Mouse (Mus musculus): ENCODE data around the gene Gm10338.
"Not testable (repeated sequence)": the region's sequence is repeated elsewhere in the genome, so short reads cannot be mapped to it uniquely, and the experiment has no call there.

Gene Gm10338

DNA sequence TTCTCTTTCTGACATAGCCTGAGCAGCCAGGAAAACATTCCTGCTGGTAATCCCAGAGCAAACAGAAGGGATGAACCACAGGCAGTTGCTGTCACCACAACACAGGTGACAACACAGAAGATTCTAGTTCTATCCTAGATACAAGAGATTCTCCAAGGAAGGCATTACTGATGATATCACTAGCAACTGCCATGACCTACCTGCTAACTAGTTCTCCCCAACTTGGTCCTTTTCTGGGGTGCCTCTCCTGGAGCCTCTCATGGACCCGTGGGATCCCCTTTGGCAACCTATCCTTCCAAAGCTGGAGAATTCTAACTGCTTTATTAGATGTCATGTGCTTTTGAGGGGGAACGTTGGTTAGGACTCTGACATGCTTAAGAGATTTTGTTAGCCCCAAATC lies at the start of gene Gm10338:
Gene Gm10338, minus strand, starts transcription at position 101 of the 400 bp plus-strand sequence.
- not testable (repeated sequence) for DNase-seq (ENCODE audit: low spot score)

DNA sequence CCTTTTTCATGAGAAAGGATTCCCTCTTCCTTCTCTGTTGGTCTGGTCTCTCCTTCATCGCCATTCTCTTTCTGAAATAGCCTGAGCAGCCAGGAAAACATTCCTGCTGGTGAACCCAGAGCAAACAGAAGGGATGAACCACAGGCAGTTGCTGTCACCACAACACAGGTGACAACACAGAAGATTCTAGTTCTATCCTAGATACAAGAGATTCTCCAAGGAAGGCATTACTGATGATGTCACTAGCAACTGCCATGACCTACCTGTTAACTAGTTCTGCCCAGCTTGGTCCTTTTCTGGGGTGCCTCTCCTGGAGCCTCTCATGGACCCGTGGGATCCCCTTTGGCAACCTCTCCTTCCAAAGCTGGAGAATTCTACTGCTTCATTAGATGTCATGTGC lies 48.5 kb upstream of the Gm10338 start, which contains the start of gene Gm10128:
Gene Gm10128, minus strand, starts transcription at position 101 of the 400 bp plus-strand sequence.
- DNase-seq (ENCODE audit: low spot score), result not testable (repeated sequence)

DNA sequence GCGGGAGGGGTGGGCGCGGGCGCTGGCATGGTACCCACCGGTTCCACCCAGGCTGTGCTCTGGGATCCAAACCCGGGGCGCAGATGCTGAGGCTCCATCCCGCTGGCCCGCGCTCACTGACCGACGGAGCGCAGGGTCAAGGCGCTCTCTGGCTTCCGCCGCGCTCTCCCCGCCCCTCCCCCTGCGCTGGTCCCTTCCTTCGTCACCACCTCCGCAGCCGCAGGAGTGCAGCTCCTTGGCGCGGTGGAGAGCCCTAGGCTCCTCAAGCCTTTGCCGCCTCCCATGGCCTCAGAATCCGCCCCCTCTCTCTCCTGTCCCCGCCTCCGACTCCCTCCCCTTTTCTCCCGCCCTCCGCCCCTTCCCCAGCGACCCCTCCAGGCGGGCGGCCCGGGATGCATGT lies 27.0 kb downstream of the Gm10338 start, which contains the start of gene Gm3558:
Gene Gm3558, minus strand, starts transcription at position 185 of the 400 bp plus-strand sequence.
- DNase-seq (ENCODE audit: low spot score), result not testable (repeated sequence)

DNA sequence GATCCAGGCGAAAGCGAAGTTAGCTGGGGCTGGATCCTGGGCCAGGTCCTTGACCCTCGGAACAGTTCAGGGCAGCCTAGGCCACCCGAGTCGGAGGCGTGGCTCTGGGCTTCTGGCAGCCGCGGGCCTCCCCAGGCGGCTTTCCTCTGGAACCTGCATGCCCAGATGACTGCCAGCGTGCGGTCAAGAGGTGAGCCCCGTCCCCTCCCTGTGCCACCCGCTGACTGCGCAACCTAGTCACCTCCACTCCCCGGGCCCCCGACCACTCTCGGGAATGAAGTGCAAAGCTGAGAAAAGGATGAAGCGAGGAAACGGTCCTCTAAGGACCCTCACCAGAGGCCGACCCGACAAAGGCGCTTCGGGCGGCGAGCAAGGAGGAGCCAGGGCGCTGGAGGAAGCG lies 27.5 kb downstream of the Gm10338 start:
- DNase-seq (ENCODE audit: low spot score), result not testable (repeated sequence)

DNA sequence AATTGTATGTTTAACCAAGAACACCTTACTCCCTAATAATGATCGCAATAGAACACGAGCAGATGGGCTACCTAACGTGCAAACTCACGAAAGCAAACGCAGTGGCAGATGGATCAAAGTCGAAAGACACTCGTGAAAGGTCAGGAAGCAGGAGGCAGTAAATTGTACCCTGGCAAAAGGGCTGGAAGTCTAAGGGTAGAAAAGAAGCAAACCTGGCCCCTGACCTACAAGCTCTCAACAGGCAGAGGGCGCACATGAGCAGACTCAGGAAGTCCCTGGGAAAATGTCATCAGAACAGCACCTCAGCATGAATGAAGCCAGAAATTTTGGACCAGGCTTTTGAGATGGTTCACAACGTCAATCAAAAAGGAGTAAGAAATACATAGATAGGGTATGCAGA lies 28.1 kb downstream of the Gm10338 start:
- DNase-seq (ENCODE audit: low spot score), result peak; percentile 0

Measured in lung, postnatal 25 days (tissue).